Mouse (Mus musculus): ENCODE measurements around the gene Kng1. TPM values are rescaled to one million over a fixed set of nuclear protein-coding genes. Genes with fewer than 3 reads are reported as not detected.

Kng1 gene
- polyA plus RNA-seq (2017; shearing (Covaris generic)): not detected

DNA sequence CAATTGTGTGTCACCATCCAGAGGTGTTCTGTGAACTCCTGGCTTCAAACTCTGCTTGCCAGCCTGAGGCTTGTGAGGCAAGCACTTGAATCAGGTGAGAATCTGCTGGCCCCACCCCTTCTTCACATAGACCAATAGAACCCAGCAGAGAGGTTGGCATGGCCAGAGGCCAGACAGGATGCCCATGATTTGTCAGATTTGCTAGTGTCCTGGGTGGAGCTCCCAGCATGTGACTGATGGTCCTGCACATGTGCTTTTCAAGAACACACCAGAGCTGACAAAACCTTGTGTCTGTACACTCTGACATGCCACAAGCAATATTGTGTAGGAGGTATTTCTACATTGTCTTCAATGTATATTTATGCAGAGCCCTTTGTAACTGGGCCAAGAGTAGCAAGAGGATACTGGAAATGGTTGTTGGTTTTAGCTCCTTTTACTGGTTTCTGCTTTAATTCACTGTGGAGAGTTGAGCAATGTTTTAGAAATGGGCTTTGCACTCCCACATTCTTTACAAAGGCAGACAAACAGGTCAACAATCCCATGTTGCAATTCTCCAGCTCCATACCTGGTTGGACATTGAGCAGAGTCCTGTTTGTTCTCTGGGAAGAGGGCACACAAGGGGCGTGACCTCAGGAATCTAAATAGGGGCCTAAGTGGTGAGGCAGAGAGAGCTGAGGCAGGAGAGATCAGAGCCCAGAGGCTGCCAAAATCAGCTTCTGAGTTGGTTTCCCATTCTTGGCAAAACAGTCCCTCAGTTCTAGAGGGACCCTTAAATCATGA lies at the start of gene Kng1:
Gene Kng1 (plus strand): TSS at position 198 of the 780 bp plus-strand sequence.

DNA sequence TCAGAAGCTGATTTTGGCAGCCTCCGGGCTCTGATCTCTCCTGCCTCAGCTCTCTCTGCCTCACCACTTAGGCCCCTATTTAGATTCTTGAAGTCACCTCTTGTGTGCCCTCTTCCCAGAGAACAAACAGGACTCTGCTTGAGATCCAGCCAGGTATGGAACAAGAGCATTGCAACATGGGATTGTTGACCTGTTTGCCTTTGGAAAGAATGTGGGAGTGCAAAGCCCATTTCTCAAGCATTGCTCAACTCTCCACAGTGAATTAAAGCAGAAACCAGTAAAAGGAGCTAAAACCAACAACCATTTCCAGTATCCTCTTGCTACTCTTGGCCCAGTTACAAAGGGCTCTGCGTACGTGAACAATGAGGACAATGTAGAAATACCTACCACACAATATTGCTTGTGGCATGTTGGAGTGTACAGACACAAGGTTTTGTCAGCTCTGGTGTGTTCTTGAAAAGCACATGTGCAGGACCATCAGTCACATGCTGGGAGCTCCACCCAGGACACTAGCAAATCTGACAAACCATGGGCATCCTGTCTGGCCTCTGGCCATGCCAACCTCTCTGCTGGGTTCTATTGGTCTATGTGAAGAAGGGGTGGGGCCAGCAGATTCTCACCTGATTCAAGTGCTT lies 28.6 kb upstream of the Kng1 start, which contains the start of gene Kng2:
Gene Kng2 (minus strand): TSS at position 517 of the 635 bp plus-strand sequence.

DNA sequence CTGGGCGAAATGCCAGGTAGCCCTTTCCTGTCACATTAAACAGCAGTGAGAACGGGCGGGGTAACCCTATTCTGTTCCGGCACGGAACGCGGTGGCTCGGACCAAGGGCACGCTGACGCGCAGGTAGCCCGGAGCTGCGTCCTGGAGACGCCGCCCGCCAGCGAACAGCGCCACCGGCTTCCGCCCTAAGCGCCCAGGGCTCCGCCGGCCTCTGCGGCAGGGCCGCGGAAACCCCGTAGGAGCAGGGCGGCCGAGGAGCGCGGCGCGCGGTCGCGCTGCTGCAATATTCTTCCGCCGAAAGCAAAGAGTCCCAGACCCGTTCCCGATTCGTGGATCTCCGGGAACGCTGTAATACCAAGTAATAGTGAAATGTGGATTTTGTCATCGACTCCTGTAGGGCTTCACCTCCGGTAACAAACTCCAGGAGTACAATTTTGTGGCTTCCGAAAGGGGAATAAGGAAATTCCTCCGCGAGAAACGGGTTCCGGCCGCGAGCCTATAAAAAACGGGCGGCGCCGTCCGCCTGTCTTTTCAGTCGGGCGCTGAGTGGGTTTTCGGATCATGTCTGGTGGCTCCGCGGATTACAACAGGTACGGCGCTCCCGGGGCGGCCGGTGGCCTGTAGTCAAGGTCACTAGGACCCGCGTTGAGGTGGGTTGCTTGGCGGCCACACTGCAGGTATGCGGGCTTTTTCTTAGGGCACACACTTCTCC lies 49.7 kb downstream of the Kng1 start, which contains the start of gene Eif4a2:
Gene Eif4a2 (plus strand): TSS at position 214 of the 712 bp plus-strand sequence.

DNA sequence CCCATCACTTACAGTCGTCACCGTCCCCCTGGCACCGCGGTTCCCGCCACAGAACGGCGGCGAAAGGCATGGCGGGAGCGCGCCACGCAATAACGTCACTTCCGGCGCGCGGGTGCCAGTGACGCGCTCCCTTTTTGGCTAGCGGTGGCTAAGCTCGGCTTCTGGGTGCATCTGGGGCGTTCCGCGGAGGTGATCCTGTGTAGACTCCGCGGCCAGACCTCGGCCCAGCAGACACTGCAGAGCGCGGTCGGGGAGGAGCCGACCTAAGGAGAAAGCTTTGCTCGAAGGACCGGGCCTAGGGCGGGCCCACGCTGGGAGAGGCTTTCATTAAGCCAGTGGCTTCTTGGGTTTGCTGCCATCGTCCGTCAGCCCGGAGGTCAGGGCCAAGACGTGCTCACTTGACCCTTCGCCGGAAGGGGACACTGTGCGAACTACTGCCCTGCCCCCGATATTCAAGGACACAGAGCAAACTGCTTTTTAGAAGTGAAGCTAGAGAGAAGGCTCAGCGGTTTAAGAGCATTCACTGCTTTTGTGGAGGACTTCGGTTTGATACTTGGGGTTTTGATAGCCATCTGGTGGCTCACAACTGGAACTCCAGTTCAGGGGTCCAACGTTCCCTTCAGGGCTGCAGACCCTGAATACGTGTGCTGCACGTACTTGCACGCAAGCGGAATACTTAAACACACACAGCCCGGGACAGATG lies 70.2 kb downstream of the Kng1 start, which contains the start of gene Rfc4:
Gene Rfc4 (minus strand): TSS at position 65 of the 703 bp plus-strand sequence.

Other genes starting within 250 kb of the Kng1 start
- not detected for gene Crygs, start 246.3 kb upstream of the Kng1 start, polyA plus RNA-seq (2017; shearing (Covaris generic))
- gene Tbccd1, start 200.2 kb upstream of the Kng1 start, polyA plus RNA-seq (2017; shearing (Covaris generic)): 10.4 TPM
- 72.5 TPM for gene Dnajb11, start 200.0 kb upstream of the Kng1 start, polyA plus RNA-seq (2017; shearing (Covaris generic))
- gene Ahsg, start 166.6 kb upstream of the Kng1 start, polyA plus RNA-seq (2017; shearing (Covaris generic)): not detected
- gene Fetub, start 139.5 kb upstream of the Kng1 start, polyA plus RNA-seq (2017; shearing (Covaris generic)): not detected
- not detected for gene Hrg, start 106.8 kb upstream of the Kng1 start, polyA plus RNA-seq (2017; shearing (Covaris generic))
- not detected for gene Kng2, start 28.4 kb upstream of the Kng1 start, polyA plus RNA-seq (2017; shearing (Covaris generic))
- gene Eif4a2, start 49.6 kb downstream of the Kng1 start, polyA plus RNA-seq (2017; shearing (Covaris generic)): 432 TPM
- gene Rfc4, start 69.9 kb downstream of the Kng1 start, polyA plus RNA-seq (2017; shearing (Covaris generic)): 15.6 TPM
- gene Adipoq, start 88.7 kb downstream of the Kng1 start, polyA plus RNA-seq (2017; shearing (Covaris generic)): not detected
- gene St6gal1, start 166.9 kb downstream of the Kng1 start, polyA plus RNA-seq (2017; shearing (Covaris generic)): 38.1 TPM

Data from effector memory CD4-positive, alpha-beta T cell, adult 5 months (primary cell).